Mouse (Mus musculus) spleen, adult 18-20 months (tissue): ENCODE data around the gene Myo3a.
"Not testable (repeated sequence)": the region's sequence is repeated elsewhere in the genome, so short reads cannot be mapped to it uniquely, and the experiment has no call there.

Experiments used
- DNase-seq, 2 experiments: peaks; one replicate each; pipeline ENCODE4 v3.0.0; 2022; ENCODE audit warnings: mixed read lengths in 2 of 2

The Myo3a gene

GRCm38 (mm10) chr2:22227308-22227707 is at the start of gene Myo3a:
Gene Myo3a, plus strand, starts transcription at chr2:22227503.
- no peak for DNase-seq

GRCm38 (mm10) chr2:22250462-22250861 is 23.2 kb downstream of the Myo3a start:
- DNase-seq, result no peak

GRCm38 (mm10) chr2:22251045-22251444 is 23.7 kb downstream of the Myo3a start:
- no peak for DNase-seq

- no peak for DNase-seq
These were observed 28.3 kb downstream of the Myo3a start for GRCm38 (mm10) chr2:22255600-22255999.

GRCm38 (mm10) chr2:22271555-22271954 is 44.3 kb downstream of the Myo3a start:
- no peak for DNase-seq

- no peak for DNase-seq
These were observed 58.1 kb downstream of the Myo3a start for GRCm38 (mm10) chr2:22285366-22285765.

- DNase-seq, result no peak
These were observed 58.5 kb downstream of the Myo3a start for GRCm38 (mm10) chr2:22285777-22286176.

GRCm38 (mm10) chr2:22293579-22294446 is 66.5 kb downstream of the Myo3a start:
- no peak for DNase-seq

- DNase-seq, result no peak
These were observed 67.1 kb downstream of the Myo3a start for GRCm38 (mm10) chr2:22294447-22294738.

- no peak for DNase-seq
These were observed 70.6 kb downstream of the Myo3a start for GRCm38 (mm10) chr2:22297913-22298312.

- no peak for DNase-seq
These were observed 111.1 kb downstream of the Myo3a start for GRCm38 (mm10) chr2:22338269-22338857.

GRCm38 (mm10) chr2:22410511-22410910 is 183.2 kb downstream of the Myo3a start:
- not testable (repeated sequence) for DNase-seq

GRCm38 (mm10) chr2:22548421-22548820 is 321.1 kb downstream of the Myo3a start:
- DNase-seq, result no peak

GRCm38 (mm10) chr2:22587469-22588169 is 360.3 kb downstream of the Myo3a start:
- not testable (repeated sequence) for DNase-seq

GRCm38 (mm10) chr2:22588170-22588541 is 360.9 kb downstream of the Myo3a start:
- not testable (repeated sequence) for DNase-seq

GRCm38 (mm10) chr2:22588673-22589381 is 361.5 kb downstream of the Myo3a start:
- DNase-seq, result not testable (repeated sequence)

- DNase-seq, result not testable (repeated sequence)
These were observed 362.3 kb downstream of the Myo3a start for GRCm38 (mm10) chr2:22589382-22590205.

- no peak for DNase-seq
These were observed 362.8 kb downstream of the Myo3a start for GRCm38 (mm10) chr2:22590206-22590490.

- DNase-seq, result no peak
These were observed 390.6 kb downstream of the Myo3a start for GRCm38 (mm10) chr2:22617951-22618350.

- no peak for DNase-seq
These were observed 392.1 kb downstream of the Myo3a start for GRCm38 (mm10) chr2:22619416-22619815.

- DNase-seq, result no peak
These were observed 392.7 kb downstream of the Myo3a start for GRCm38 (mm10) chr2:22620030-22620429.

- no peak for DNase-seq
These were observed 393.2 kb downstream of the Myo3a start for GRCm38 (mm10) chr2:22620534-22620933.
